Mouse (Mus musculus) testis, adult 2 months (tissue): ENCODE results near the gene March9. TPM values are rescaled to one million over a fixed set of nuclear protein-coding genes. Genes with fewer than 3 reads are reported as not detected.

ENCODE experiments used
- H3K27ac ChIP-seq: fragments of 200-500 bp; 2 replicates; pipeline ENCODE4 v1.5.1; 2012; ENCODE audit warnings: low read depth, low read length; ENCODE audit not compliant: control insufficient read depth, insufficient read depth
- H3K27me3 ChIP-seq: fragments of 200-500 bp; 2 replicates; pipeline ENCODE4 v1.6.1; 2012; ENCODE audit warnings: mild to moderate bottlenecking, low read length, moderate library complexity; ENCODE audit not compliant: control insufficient read depth, insufficient read depth
- H3K36me3 ChIP-seq: fragments of 200-500 bp; 2 replicates; pipeline ENCODE4 v1.6.1; 2012; ENCODE audit warnings: mild to moderate bottlenecking, low read length; ENCODE audit not compliant: control insufficient read depth, insufficient read depth
- H3K4me1 ChIP-seq: fragments of 200-500 bp; 2 replicates; pipeline ENCODE4 v1.6.1; 2012; ENCODE audit warnings: low read length; ENCODE audit not compliant: control insufficient read depth, insufficient read depth
- H3K4me3 ChIP-seq: fragments of 200-500 bp; 2 replicates; pipeline ENCODE4 v1.5.1; 2012; ENCODE audit warnings: low read depth, mild to moderate bottlenecking, low read length, moderate library complexity, mixed read lengths; ENCODE audit not compliant: control insufficient read depth
- CTCF ChIP-seq: fragments of 200-500 bp; IDR thresholded peaks from 2 replicates; pipeline ENCODE4 v1.5.1; 2012; ENCODE audit warnings: low read depth, mild to moderate bottlenecking, inconsistent platforms, low read length, moderate library complexity; ENCODE audit not compliant: control insufficient read depth, insufficient read depth, insufficient replicate concordance
- POLR2A ChIP-seq: fragments of 200-500 bp; IDR thresholded peaks from 2 replicates; pipeline ENCODE4 v1.6.1; 2012; ENCODE audit warnings: low read depth, mild to moderate bottlenecking, inconsistent platforms, low read length, moderate library complexity; ENCODE audit not compliant: control insufficient read depth
- polyA plus RNA-seq: library from polyadenylated mRNA; depleted of rRNA; stranded (reverse); fragments of >200 nt; gene quantifications from 2 replicates; pipeline ENCODE4 v1.2.3, GENCODE M21; 2012

March9 gene
- polyA plus RNA-seq, 1 experiment, result 2.1 TPM

DNA sequence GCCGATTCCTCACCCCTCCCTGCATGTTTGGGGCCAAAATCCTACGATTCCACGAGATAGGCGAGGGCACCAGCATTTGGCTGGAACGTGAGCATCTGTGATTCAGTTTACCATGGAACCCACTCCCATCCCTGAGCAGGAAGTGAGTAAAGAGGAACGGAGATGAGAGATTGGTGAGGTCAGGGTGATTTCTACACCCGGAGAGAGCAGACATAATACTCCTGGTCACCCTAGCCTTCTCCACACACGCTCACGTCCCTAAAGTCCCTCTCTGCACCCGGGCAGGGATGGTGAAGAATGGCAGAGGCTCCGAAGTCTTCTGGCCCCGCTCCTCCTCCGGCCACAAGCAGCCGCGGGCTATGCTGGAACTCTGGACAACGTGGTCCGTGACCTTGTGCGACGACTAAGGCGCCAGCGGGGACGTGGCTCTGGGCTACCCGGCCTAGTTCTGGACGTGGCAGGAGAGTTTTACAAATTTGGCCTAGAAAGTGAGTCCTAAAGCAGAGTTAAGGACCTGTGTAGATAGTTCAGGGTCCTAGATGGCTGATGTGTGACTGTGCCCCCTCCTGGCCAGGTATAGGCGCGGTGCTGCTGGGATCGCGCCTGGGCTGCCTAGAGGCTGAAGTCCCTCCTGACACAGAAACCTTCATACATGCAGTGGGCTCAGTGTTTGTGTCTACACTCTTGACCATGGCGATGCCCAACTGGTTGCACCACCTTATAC is 10.4 kb downstream of the March9 start:
- Histone ChIP-seq H3K27me3 (no peaks in the 10 kb centered on the region), H3K4me1 (peaks cover 11% of the 10 kb centered on the region), H3K36me3 (no peaks in the 10 kb centered on the region; the same call in 1 of the 2 replicates), H3K27ac (no peak overlapping the region), H3K4me3 (no peak overlapping the region)
- TF ChIP-seq POLR2A, result no peak
- no peak for TF ChIP-seq CTCF

DNA sequence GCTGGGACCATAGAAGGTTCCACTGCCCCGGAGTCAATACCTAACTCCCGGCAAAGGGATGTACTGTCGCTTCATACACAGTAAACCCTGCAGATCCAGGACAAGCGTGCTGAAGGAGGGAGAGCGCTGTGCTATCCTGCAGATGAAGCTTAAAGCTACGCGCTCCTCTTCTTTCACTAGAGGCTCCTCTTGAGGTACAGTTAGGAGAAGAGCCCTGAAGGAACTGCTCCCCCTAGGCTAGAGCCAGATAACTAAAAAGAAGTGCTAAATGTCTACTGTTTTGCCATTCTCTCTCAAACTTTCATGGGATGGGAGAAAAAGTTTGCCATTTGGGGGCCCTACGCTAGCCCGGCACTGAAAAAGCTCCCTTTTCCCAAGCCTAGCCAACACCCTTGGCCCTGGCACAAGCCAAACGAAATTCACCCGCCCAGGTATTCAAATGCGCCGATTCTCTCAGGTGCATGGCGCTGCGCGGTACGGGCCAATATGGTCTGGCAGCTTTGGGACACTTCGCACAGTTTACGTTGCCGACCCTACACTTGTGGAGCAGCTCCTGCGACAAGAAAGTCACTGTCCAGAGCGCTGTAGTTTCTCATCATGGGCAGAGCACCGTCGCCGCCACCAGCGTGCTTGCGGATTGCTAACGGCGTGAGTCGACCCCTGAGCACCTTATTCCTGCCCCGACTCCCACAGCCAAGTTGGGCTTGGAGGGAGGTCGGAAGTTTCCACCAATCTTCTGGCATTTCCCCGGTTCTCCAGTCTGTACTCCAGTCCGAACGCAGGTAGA is 11.2 kb downstream of the March9 start:
- no peaks in the 10 kb centered on the region; the same call in 1 of the 2 replicates for H3K36me3 ChIP-seq
- H3K4me1 ChIP-seq, result peaks cover 11% of the 10 kb centered on the region
- TF ChIP-seq POLR2A (no peak), CTCF (no peak)
- H3K27ac ChIP-seq, result no peak overlapping the region
- no peak overlapping the region for H3K4me3 ChIP-seq
- H3K27me3 ChIP-seq, result no peaks in the 10 kb centered on the region

DNA sequence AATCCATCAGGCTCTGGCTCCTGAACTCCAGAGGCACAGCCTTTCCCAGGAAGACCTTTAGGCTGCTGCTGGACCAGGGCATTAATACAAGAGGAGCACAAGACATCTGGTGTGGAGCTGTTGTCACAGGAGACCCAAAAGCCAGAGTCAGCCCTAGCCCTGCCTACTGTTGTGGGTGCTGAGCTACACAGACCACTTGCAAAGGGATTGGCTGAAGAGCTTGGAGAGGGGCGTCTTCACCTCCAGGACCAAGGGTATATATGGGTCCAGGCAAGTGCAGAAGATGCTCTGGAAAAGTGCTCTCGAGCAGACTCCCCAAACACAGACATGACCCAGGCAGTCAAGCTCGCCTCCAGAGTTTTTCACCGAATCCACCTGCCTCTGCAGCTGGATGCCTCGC is 12.0 kb downstream of the March9 start, which contains the start of gene Cyp27b1:
Gene Cyp27b1 (plus strand): TSS at position 297 of the 400 bp plus-strand sequence.
- Histone ChIP-seq H3K4me3 (no peak within 1 kb of the TSS), H3K27ac (no peak within 1 kb of the TSS), H3K4me1 (peaks cover 11% of the 10 kb centered on the region), H3K36me3 (no peaks in the 10 kb centered on the region; the same call in 1 of the 2 replicates), H3K27me3 (no peaks in the 10 kb centered on the region)
- TF ChIP-seq POLR2A (no peak), CTCF (no peak)

DNA sequence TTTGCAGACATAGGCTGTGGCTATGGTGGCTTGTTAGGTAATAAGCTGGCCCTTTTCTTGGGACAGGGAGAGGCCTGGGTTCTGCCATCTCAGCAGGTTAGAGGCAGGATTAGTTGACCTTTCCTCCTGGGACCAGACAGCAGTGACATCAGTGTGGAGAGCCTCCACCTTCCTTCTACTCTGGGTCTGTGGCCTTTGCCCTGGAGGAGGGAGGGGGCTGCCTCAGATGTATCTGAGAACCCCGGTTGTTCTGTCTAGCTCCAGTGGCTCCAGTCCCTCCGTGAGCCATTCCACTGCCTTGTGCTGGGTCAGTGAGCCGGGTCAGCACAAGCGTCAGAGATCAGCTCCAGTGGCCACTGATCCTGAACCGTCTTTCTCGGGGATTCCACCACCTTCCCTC is 16.8 kb downstream of the March9 start:
- Histone ChIP-seq H3K4me1 (peaks cover 7% of the 10 kb centered on the region), H3K27ac (no peak overlapping the region), H3K27me3 (no peaks in the 10 kb centered on the region), H3K36me3 (no peaks in the 10 kb centered on the region; the same call in 1 of the 2 replicates), H3K4me3 (no peak overlapping the region)
- TF ChIP-seq POLR2A (no peak), CTCF (no peak)

DNA sequence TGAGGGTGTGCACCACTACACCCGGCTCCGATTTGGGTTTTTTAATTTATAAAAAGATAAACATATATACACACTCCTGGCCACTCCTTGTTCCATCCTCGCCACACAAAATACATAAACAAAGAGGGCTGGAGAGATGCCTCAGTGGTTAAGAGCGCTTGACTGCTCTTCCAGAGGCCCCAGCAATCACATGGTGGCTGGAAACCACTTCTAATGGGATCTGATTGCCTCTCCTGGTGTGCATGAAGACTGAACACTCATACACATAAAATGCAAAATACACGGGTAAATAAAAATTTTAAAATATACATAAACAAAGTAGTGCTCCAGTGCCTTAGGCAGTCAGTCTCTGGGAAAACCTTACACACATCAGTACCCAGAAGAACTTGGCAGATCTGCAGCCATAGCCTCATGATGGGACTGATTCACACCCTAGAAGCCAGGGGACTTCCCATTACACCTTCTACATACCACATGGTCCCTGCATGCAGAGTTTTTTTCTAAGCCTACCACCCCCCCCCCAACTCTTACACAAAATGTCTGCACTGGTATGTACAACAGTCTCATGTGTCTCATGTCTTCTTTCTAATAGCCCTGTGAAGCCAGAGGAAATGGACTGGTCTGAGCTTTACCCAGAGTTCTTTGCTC is 17.4 kb downstream of the March9 start:
- no peak overlapping the region for H3K27ac ChIP-seq
- no peaks in the 10 kb centered on the region; the same call in 1 of the 2 replicates for H3K36me3 ChIP-seq
- H3K4me3 ChIP-seq, result peak overlapping the region; percentile 97
- TF ChIP-seq CTCF (no peak), POLR2A (no peak)
- H3K27me3 ChIP-seq, result no peaks in the 10 kb centered on the region
- H3K4me1 ChIP-seq, result peaks cover 7% of the 10 kb centered on the region

DNA sequence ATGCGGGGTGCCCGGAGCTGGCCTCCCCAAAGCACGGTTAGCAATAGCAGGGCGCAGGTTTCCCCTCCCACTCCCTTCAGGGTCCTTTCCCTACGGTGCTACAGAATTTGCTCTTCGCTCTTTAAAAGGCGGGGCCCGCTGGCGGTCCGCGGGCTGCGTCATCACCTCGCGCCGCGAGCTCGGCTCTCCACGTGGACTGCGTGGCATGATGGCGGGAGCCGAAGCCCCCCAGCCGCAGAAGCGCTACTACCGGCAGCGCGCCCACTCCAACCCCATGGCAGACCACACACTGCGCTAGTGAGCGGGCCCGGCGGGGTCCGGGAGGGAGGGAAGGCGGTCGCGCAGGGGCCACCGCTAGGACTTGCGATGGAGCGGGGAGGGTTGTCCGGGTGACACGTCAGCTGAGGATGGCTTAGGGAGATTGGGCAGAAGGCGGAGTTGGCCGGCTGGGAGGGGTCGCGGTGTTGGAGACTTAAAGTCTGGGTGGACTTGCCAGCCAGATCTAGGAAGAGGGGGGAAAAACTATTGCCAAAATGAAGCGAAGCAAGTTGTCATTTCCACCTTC is 18.1 kb downstream of the March9 start:
- no peak for TF ChIP-seq CTCF
- peak; percentile 64; the same call in 1 of the 2 replicates for TF ChIP-seq POLR2A
- Histone ChIP-seq H3K4me1 (peaks cover 7% of the 10 kb centered on the region), H3K27me3 (no peaks in the 10 kb centered on the region), H3K36me3 (no peaks in the 10 kb centered on the region; the same call in 1 of the 2 replicates), H3K4me3 (peak overlapping the region; percentile 97), H3K27ac (no peak overlapping the region)
